Mouse (Mus musculus) lung, postnatal 0 days (tissue): ENCODE measurements at regions not wholly inside any gene's neighbourhood (a gene's known extent, or its start where the extent isn't known, plus 50 kb on each side); places are given as distances from the start of the nearest gene placed in this dataset.

Source experiments
- ATAC-seq: fragments of 200-750 bp; cut with Nextera tagmentation; 2 replicates; pipeline ENCODE4 v1.8.0; 2017; ENCODE audit warnings: moderate library complexity
- DNase-seq: peaks from one replicate; pipeline ENCODE4 v3.0.0-alpha.2; 2016; ENCODE audit warnings: low spot score
- H3K27ac ChIP-seq: fragments of 300-500 bp; sonication (generic); 2 replicates; pipeline ENCODE4 v1.5.1; 2014; ENCODE audit warnings: antibody characterized with exemption, mild to moderate bottlenecking, low read length, mixed read lengths
- H3K27me3 ChIP-seq: fragments of 300-500 bp; sonication (generic); replicated peaks from 2 replicates; pipeline ENCODE4 v1.6.1; 2014; ENCODE audit warnings: low read length, mixed read lengths; ENCODE audit not compliant: insufficient read depth
- H3K36me3 ChIP-seq: fragments of 300-500 bp; sonication (generic); 2 replicates; pipeline ENCODE4 v1.6.1; 2014; ENCODE audit warnings: low read length, mixed read lengths; ENCODE audit not compliant: insufficient read depth
- H3K4me1 ChIP-seq: fragments of 300-500 bp; sonication (generic); 2 replicates; pipeline ENCODE4 v1.6.1; 2014; ENCODE audit warnings: antibody characterized with exemption, low read depth, low read length, mixed read lengths; ENCODE audit not compliant: insufficient read depth
- H3K4me2 ChIP-seq: fragments of 300-500 bp; sonication (generic); replicated peaks from 2 replicates; pipeline ENCODE4 v1.6.1; 2014; ENCODE audit warnings: low read depth, mild to moderate bottlenecking, low read length, moderate library complexity, mixed read lengths
- H3K4me3 ChIP-seq: fragments of 300-500 bp; sonication (generic); 2 replicates; pipeline ENCODE4 v1.5.1; 2014; ENCODE audit warnings: low read depth, low read length
- H3K9ac ChIP-seq: fragments of 300-500 bp; sonication (generic); replicated peaks from 2 replicates; pipeline ENCODE4 v1.6.1; 2014; ENCODE audit warnings: low read depth, mild to moderate bottlenecking
- H3K9me3 ChIP-seq: fragments of 300-500 bp; sonication (generic); 2 replicates; pipeline ENCODE4 v1.6.1; 2016; ENCODE audit warnings: low read length, mixed read lengths
- CTCF ChIP-seq: IDR thresholded peaks from 2 replicates; pipeline ENCODE4 v1.5.1; 2016; ENCODE audit warnings: antibody characterized with exemption, mild to moderate bottlenecking
- EP300 ChIP-seq: IDR thresholded peaks from 2 replicates; pipeline ENCODE4 v1.6.1; 2016; ENCODE audit warnings: antibody characterized with exemption, mild to moderate bottlenecking, control low read depth
- WGBS: fragments of 180-500 bp; shearing (Covaris S2); extraction: QIAGEN DNeasy Blood & Tissue Kit; methylation state at CpG from one replicate; pipeline ENCODE4 v1.1.7; 2014; 5-methylcytosine and 5-hydroxymethylcytosine counted together

DNA sequence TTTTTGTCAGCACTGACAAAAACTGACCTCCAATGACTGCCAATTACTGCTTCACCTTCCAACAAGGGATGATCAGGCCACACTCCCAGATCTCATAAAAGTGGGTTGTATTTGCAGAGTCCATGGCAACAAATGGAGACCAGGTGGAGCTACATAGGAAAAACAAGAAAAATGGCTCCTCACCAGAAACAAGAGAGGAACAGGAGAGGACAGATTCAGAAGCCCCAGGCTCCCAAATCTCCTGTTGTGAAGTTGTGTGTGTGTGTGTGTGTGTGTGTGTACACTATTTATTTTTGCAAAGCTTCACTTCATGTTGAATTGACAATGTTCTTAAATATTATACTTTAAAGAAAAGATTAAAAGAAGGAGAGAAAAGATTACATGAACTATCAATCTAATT lies 380.2 kb upstream of the Mef2c start:
- Histone ChIP-seq H3K9ac (no peak overlapping the region), H3K36me3 (no peaks in the 10 kb centered on the region), H3K4me2 (no peak overlapping the region), H3K4me1 (no peaks in the 10 kb centered on the region), H3K4me3 (no peak overlapping the region), H3K9me3 (no peaks in the 10 kb centered on the region), H3K27me3 (no peaks in the 10 kb centered on the region), H3K27ac (no peak overlapping the region)
- DNase-seq: no peak
- TF ChIP-seq EP300 (no peak), CTCF (no peak)
- no peak for ATAC-seq

DNA sequence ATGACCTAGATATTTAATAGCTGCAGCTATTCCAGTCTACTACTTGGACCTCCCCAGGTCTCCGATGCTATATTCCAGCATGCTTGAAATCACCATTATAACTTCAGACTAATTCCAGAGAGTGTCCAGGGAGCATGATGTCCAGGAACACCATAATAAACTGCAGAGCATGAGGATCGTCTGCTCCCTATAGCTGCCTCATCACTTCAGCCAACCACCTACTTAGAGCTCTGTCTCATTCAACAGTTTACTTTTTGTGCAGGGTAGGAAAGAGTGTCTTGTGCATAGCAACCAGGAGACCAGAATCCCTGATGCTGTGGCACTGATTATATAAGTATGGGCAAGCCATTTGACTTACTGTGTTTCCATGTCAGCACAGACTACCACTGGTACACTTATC lies 379.2 kb upstream of the Mef2c start:
- DNase-seq: no peak
- no peak overlapping the region for H3K4me3 ChIP-seq
- no peak overlapping the region for H3K9ac ChIP-seq
- H3K36me3 ChIP-seq: no peaks in the 10 kb centered on the region
- no peaks in the 10 kb centered on the region for H3K4me1 ChIP-seq
- 74% methylated on average over 2 of the region's 2 CpGs for WGBS
- H3K4me2 ChIP-seq: no peak overlapping the region
- H3K9me3 ChIP-seq: no peaks in the 10 kb centered on the region
- ATAC-seq: no peak
- no peak overlapping the region for H3K27ac ChIP-seq
- no peak for TF ChIP-seq CTCF
- no peak for TF ChIP-seq EP300
- H3K27me3 ChIP-seq: no peaks in the 10 kb centered on the region

- Histone ChIP-seq H3K27ac (no peak overlapping the region), H3K9me3 (no peaks in the 10 kb centered on the region), H3K4me3 (no peak overlapping the region), H3K36me3 (no peaks in the 10 kb centered on the region), H3K27me3 (no peaks in the 10 kb centered on the region), H3K4me1 (no peaks in the 10 kb centered on the region), H3K4me2 (no peak overlapping the region), H3K9ac (no peak overlapping the region)
- TF ChIP-seq CTCF (no peak), EP300 (no peak)
- DNase-seq (no peak), ATAC-seq (no peak)
- 77% methylated on average over 2 of the region's 2 CpGs for WGBS
Measured at GRCm38 (mm10) chr13:83126438-83126837, 377.4 kb upstream of the Mef2c start.

DNA sequence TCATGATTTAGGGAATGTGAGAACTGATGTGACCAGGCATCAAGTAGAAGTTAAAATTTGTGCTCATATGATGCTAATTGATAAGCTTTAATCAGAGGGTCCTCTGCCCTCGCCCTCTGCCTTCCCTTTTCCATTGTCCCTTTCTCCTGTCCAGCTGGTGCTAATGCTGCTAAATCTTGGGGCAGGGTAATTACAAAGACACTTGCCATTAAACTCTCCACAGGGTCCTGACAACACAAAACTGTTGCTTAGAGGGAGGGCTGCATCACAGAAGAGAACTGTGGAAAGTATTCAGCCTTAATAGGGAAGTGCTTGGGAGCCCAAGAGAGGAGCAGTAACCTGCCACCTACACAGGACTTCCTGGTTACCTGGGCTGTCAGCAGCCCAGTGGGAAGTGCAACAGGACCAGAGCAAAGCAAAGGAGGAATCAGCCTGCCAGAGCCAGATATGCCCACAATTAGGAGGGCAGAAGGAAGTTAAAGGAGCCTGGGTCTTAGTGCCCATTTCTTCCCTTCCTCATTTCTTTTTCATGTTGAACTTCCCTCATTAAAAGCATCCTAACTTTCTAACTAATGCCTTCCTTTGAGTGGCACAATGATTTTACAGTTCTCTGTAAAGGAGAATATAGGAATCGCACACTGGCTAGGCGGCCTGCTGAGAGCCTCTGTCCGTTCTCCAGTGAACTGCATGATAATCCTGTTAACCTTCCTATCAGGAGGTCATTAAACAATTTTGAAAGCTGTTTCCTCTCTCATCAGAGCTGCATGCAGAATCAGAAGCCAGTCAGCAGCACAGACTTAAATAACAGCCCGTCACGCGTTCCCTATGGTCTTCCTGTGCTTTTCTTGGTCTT lies 372.5 kb upstream of the Mef2c start:
- H3K27ac ChIP-seq: no peak overlapping the region
- WGBS: 59% methylated on average over 7 of the region's 7 CpGs
- no peak for DNase-seq
- H3K4me2 ChIP-seq: no peak overlapping the region
- no peaks in the 10 kb centered on the region for H3K27me3 ChIP-seq
- H3K36me3 ChIP-seq: no peaks in the 10 kb centered on the region
- no peak for ATAC-seq
- TF ChIP-seq CTCF (no peak), EP300 (no peak)
- no peak overlapping the region for H3K9ac ChIP-seq
- no peak overlapping the region for H3K4me3 ChIP-seq
- no peaks in the 10 kb centered on the region for H3K4me1 ChIP-seq
- no peaks in the 10 kb centered on the region for H3K9me3 ChIP-seq

DNA sequence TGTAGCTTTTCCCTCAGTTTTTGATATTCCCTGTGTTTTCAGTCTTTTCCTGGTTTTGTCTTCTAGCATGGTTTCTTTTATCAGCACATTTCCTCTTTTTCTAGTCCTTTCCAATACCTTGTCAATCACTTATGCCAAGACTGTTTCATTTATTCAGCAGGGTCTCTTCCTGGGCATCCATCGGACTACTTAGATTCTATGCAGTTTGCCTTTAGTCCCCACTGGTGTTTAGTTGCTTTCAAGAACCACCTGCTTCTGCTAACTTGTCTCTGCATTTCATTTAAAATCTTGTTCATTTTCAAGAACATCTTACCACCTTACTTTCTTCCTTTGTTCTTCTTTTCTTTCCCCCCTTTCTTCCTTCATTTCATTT lies 371.9 kb upstream of the Mef2c start:
- H3K9me3 ChIP-seq: no peaks in the 10 kb centered on the region
- no peaks in the 10 kb centered on the region for H3K27me3 ChIP-seq
- no peaks in the 10 kb centered on the region for H3K36me3 ChIP-seq
- no peak overlapping the region for H3K27ac ChIP-seq
- TF ChIP-seq EP300 (no peak), CTCF (no peak)
- no peak overlapping the region for H3K9ac ChIP-seq
- H3K4me3 ChIP-seq: no peak overlapping the region
- 89% methylated on average over 1 of the region's 1 CpGs for WGBS
- DNase-seq (no peak), ATAC-seq (no peak)
- no peak overlapping the region for H3K4me2 ChIP-seq
- H3K4me1 ChIP-seq: no peaks in the 10 kb centered on the region

GRCm38 (mm10) chr13:83132671-83133638 lies 370.9 kb upstream of the Mef2c start:
- ATAC-seq (no peak), DNase-seq (no peak)

More at GRCm38 (mm10) chr13:83132671-83133638, 370.9 kb upstream of the Mef2c start:
- TF ChIP-seq EP300 (no peak), CTCF (no peak)
- Histone ChIP-seq H3K4me3 (no peak overlapping the region), H3K27me3 (no peaks in the 10 kb centered on the region), H3K9me3 (no peaks in the 10 kb centered on the region), H3K9ac (no peak overlapping the region), H3K4me1 (no peaks in the 10 kb centered on the region), H3K4me2 (no peak overlapping the region), H3K27ac (no peak overlapping the region), H3K36me3 (no peaks in the 10 kb centered on the region)
- 78% methylated on average over 7 of the region's 7 CpGs for WGBS
